Mouse (Mus musculus): ENCODE data around the gene Galc.

Gene Galc

GRCm38 (mm10) chr12:98181729-98182128 is 77.5 kb downstream of the Galc start:
- peak; percentile 26 for DNase-seq (ENCODE audit: low spot score)

GRCm38 (mm10) chr12:98180807-98181206 is 78.5 kb downstream of the Galc start:
- DNase-seq (ENCODE audit: low spot score) = no peak

- DNase-seq (ENCODE audit: low spot score) = no peak
Measured at GRCm38 (mm10) chr12:98180235-98180800, 78.9 kb downstream of the Galc start.

GRCm38 (mm10) chr12:98179496-98179895 is 79.8 kb downstream of the Galc start:
- DNase-seq (ENCODE audit: low spot score) = no peak

- no peak for DNase-seq (ENCODE audit: low spot score)
Measured at GRCm38 (mm10) chr12:98176632-98177031, 82.6 kb downstream of the Galc start.

GRCm38 (mm10) chr12:98161901-98162300 is 97.4 kb downstream of the Galc start:
- no peak for DNase-seq (ENCODE audit: low spot score)

- no peak for DNase-seq (ENCODE audit: low spot score)
Measured at GRCm38 (mm10) chr12:98160867-98161266, 98.4 kb downstream of the Galc start.

All from lung, postnatal 25 days (tissue).